Mouse (Mus musculus) kidney, postnatal 4 days (tissue): ENCODE data around the gene Pitx1.
A peak's percentile ranks its signal among the peaks of the same experiment; 100 is the strongest.

Experiments
- DNase-seq, 2 experiments: peaks; one replicate each; pipeline ENCODE4 v3.0.0; 2021; ENCODE audit warnings: mixed read lengths in 2 of 2

The Pitx1 gene

GRCm38 (mm10) chr13:55775056-55775455 lies 60.9 kb downstream of the Pitx1 start:
- peak; percentile 28 to 50 for DNase-seq
